Comparison of ENCODE assay signal across 8 mouse cellular contexts in the genomic region with DNA sequence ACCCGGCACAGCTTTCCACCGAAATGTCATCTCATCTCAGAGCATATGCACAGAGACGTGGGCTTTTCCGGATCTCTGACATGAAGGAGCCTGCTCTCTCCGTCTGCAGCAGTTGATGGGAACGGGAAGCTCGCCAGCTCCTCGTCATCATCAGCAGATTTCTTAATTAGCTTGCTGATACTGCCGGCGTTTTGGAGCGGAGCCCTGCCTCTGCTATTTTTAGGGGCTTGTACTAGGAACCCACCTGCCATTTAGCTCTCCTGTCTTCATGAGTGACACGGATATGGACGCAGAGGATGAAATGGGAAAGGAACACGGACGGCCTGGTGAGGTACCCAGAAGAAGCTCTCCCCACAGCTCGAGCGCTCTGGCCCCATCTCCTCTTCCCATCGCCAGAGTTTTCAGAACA. TPM values are rescaled to one million over a fixed set of nuclear protein-coding genes. Genes with fewer than 3 reads are reported as not detected.
DNase-seq lines count a peak whose midpoint lies in the region; ATAC-seq and TF ChIP-seq lines count a peak whose summit lies in the region.

No protein-coding gene starts in this region.

- no peak overlapping the region for H3K27ac ChIP-seq in hindbrain, embryonic 15.5 days (replicated peaks)
- H3K27ac ChIP-seq in hindbrain, embryonic 12.5 days, result no peak overlapping the region
- no peak overlapping the region for H3K27ac ChIP-seq in olfactory bulb, adult 2 months (ENCODE audit: insufficient read depth, low read depth, low read length)

- H3K9ac ChIP-seq in hindbrain, embryonic 15.5 days, result no peak overlapping the region
- H3K9ac ChIP-seq in hindbrain, embryonic 12.5 days, result no peak overlapping the region

- no peaks in the 10 kb centered on the region for H3K36me3 ChIP-seq in hindbrain, embryonic 15.5 days
- H3K36me3 ChIP-seq in hindbrain, embryonic 12.5 days, result no peaks in the 10 kb centered on the region

- H3K4me3 ChIP-seq in hindbrain, embryonic 15.5 days, result no peak overlapping the region
- no peak overlapping the region for H3K4me3 ChIP-seq in hindbrain, embryonic 12.5 days
- peak overlapping the region; percentile 0; the same call in 1 of the 2 replicates for H3K4me3 ChIP-seq in olfactory bulb, adult 2 months (ENCODE audit: insufficient read depth, low read depth, low read length)

- H3K27me3 ChIP-seq in hindbrain, embryonic 15.5 days, result no peaks in the 10 kb centered on the region
- no peaks in the 10 kb centered on the region for H3K27me3 ChIP-seq in hindbrain, embryonic 12.5 days

- TF ChIP-seq POLR2A in olfactory bulb, adult 2 months (IDR thresholded peaks at IDR 0.05; ENCODE audit: insufficient read depth, low read depth, low read length), result no peak

- no peak for ATAC-seq in hindbrain, embryonic 15.5 days (ENCODE audit: low FRiP score, low read depth)
- ATAC-seq in hindbrain, embryonic 12.5 days (ENCODE audit: low FRiP score), result no peak

- peak; percentile 93 to 94 for DNase-seq in cerebellum, postnatal 10 days
- DNase-seq in heart, postnatal 4 days, result peak; percentile 68
- DNase-seq in B cell, adult 2 months, result no peak
- no peak for DNase-seq in gastrocnemius, postnatal 4 days (ENCODE audit: low spot score in 2 of 2)
- no peak for DNase-seq in adrenal gland, postnatal 10 days

- H3K4me2 ChIP-seq in hindbrain, embryonic 15.5 days, result peak overlapping the region; percentile 29
- H3K4me2 ChIP-seq in hindbrain, embryonic 12.5 days (replicated peaks), result no peak overlapping the region

- H3K9me3 ChIP-seq in hindbrain, embryonic 15.5 days, result no peaks in the 10 kb centered on the region
- no peaks in the 10 kb centered on the region for H3K9me3 ChIP-seq in hindbrain, embryonic 12.5 days (replicated peaks)

- 0 out of 2 replicates have a peak, but pooled peaks cover 3% of the 10 kb centered on the region for H3K4me1 ChIP-seq in hindbrain, embryonic 15.5 days (replicated peaks)
- H3K4me1 ChIP-seq in hindbrain, embryonic 12.5 days, result peaks cover 5% of the 10 kb centered on the region; the same call in 1 of the 2 replicates
- H3K4me1 ChIP-seq in olfactory bulb, adult 2 months (ENCODE audit: control insufficient read depth, insufficient read depth, low read length), result no peaks in the 10 kb centered on the region

- TF ChIP-seq CTCF in olfactory bulb, adult 2 months (IDR thresholded peaks at IDR 0.05; ENCODE audit: insufficient read depth, low read depth, low read length), result no peak

- WGBS in hindbrain, embryonic 15.5 days, result 65% methylated on average over 18 of the region's 18 CpGs
- WGBS in hindbrain, embryonic 12.5 days, result 87% methylated on average over 18 of the region's 18 CpGs
- 28% methylated on average over 18 of the region's 18 CpGs for WGBS in olfactory bulb, adult 2 months

RNA-seq across cellular contexts. Expression of gene Slc23a4, which starts 14.1 kb away (rescaled TPM):
- 0.56 and 0.64 TPM in 2 replicates for polyA plus RNA-seq in hindbrain, embryonic 15.5 days (2015; fragmentation: Nextera tagmentation; extraction: Ambion mirVana)
- 0.51 and 0.61 TPM in 2 replicates for polyA plus RNA-seq in hindbrain, embryonic 12.5 days (2016; fragmentation: Nextera tagmentation; extraction: Ambion mirVana)
- under 1 TPM; 0.45 to 0.83 TPM for total RNA-seq in heart, postnatal 4 days (2021)
- not detected in 2 replicates for polyA plus RNA-seq in olfactory bulb, adult 2 months (2012; ENCODE audit: insufficient read depth, insufficient read length, low replicate concordance, missing spikeins)
- under 1 TPM; 0.16 to 0.42 TPM for total RNA-seq in gastrocnemius, postnatal 4 days (2021)
- total RNA-seq in adrenal gland, postnatal 10 days (2021), result under 1 TPM; 0.12 to 0.30 TPM

Comparison
In these comparisons a context has a peak if more than half of its experiments do, and no peak if none do; other contexts are left out.
1. DNase-seq: peak in cerebellum, postnatal 10 days (2 of 2) and heart, postnatal 4 days (single experiment); none in B cell, adult 2 months (0 of 2), gastrocnemius, postnatal 4 days (0 of 2) and adrenal gland, postnatal 10 days (single experiment).